12 mouse cellular contexts compared by ENCODE assay signal in the genomic region with DNA sequence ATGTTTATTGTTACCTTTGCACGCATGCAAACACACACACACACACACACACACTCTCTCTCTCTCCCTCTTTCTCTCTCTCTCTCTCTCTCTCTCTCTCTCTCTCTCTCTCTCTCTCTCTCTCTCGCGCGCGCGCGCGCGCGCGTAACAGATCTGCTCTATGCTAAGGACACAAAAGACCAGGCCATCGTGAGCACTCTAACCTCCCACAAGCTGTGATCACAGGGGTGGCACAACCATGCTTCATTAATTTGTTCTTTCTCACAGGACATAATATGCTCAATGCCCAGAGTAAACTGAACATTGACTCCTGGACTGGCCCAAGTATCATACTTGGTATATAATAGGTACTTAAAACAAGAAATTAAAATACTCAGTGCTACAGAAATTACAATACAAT. TPM values are rescaled to one million over a fixed set of nuclear protein-coding genes. Genes with fewer than 3 reads are reported as not detected.
DNase-seq lines count a peak whose midpoint lies in the region; ATAC-seq and TF ChIP-seq lines count a peak whose summit lies in the region.
"Had no signal": no experiment of that assay in that cellular context is flagged by ENCODE, and none has a peak within 500 bp of the region (broad histone marks: within the 10 kb centered on the region; RNA-seq: fewer than 3 reads in every experiment).

No protein-coding gene starts in this region.

- H3K9ac ChIP-seq in heart, embryonic 15.5 days, result no peak overlapping the region
- no peak overlapping the region for H3K9ac ChIP-seq in CH12.LX (ENCODE audit: insufficient read depth, low read depth)

- no peak for ATAC-seq in heart, embryonic 15.5 days (replicated peaks; ENCODE audit: insufficient number of reproducible peaks, insufficient read depth, low FRiP score, low read depth)

- H3K27me3 ChIP-seq in heart, embryonic 15.5 days, result no peaks in the 10 kb centered on the region
- no peaks in the 10 kb centered on the region for H3K27me3 ChIP-seq in CH12.LX (replicated peaks)
- H3K27me3 ChIP-seq in embryonic facial prominence, embryonic 10.5 days (replicated peaks; ENCODE audit: low read depth, poor library complexity, severe bottlenecking), result no peaks in the 10 kb centered on the region

- TF ChIP-seq CTCF in CH12.LX (conservative IDR thresholded peaks at IDR 0.05 in 1 of 2, IDR thresholded peaks at IDR 0.05 in 1 of 2; ENCODE audit: low read depth in 2 of 2, low read length in 2 of 2), result no peak

- no peaks in the 10 kb centered on the region for H3K9me3 ChIP-seq in heart, embryonic 15.5 days (replicated peaks)
- no peaks in the 10 kb centered on the region for H3K9me3 ChIP-seq in CH12.LX (replicated peaks; ENCODE audit: low read length)
- H3K9me3 ChIP-seq in embryonic facial prominence, embryonic 10.5 days, result no peaks in the 10 kb centered on the region

- no peak overlapping the region for H3K4me3 ChIP-seq in heart, embryonic 15.5 days
- no peak overlapping the region for H3K4me3 ChIP-seq in CH12.LX (replicated peaks in 1 of 3; ENCODE audit: low read depth in 2 of 3, low read length in 2 of 3, poor library complexity in 1 of 3)
- peak overlapping the region; percentile 92 for H3K4me3 ChIP-seq in embryonic facial prominence, embryonic 10.5 days

- no peak for TF ChIP-seq EP300 in CH12.LX (IDR thresholded peaks at IDR 0.05; ENCODE audit: low read length)

- WGBS in heart, embryonic 15.5 days, result 87% methylated on average over 11 of the region's 12 CpGs
- WGBS in embryonic facial prominence, embryonic 10.5 days, result 87% methylated on average over 11 of the region's 12 CpGs

- peaks cover 37% of the 10 kb centered on the region for H3K36me3 ChIP-seq in heart, embryonic 15.5 days
- H3K36me3 ChIP-seq in CH12.LX (replicated peaks in 1 of 2; ENCODE audit: control insufficient read depth in 1 of 2, insufficient read depth in 1 of 2, low read length in 1 of 2), result peaks cover 21 to 46% of the 10 kb centered on the region in 2 experiments
- H3K36me3 ChIP-seq in embryonic facial prominence, embryonic 10.5 days (replicated peaks), result peaks cover 57% of the 10 kb centered on the region

- no peak overlapping the region for H3K27ac ChIP-seq in heart, embryonic 15.5 days
- H3K27ac ChIP-seq in CH12.LX (ENCODE audit: insufficient read depth, low read depth), result no peak overlapping the region
- H3K27ac ChIP-seq in embryonic facial prominence, embryonic 10.5 days (replicated peaks), result no peak overlapping the region

- no peak for TF ChIP-seq POLR2A in CH12.LX (IDR thresholded peaks at IDR 0.05; ENCODE audit: low read depth, low read length)

- 0 out of 2 replicates have a peak overlapping the region, but pooled peaks have one; percentile 15 for H3K4me2 ChIP-seq in heart, embryonic 15.5 days
- H3K4me2 ChIP-seq in CH12.LX (ENCODE audit: insufficient read depth, low read depth, poor library complexity, severe bottlenecking), result peak overlapping the region; percentile 46; the same call in 1 of the 2 replicates

- dilution Hi-C loops in CH12.LX (cut with MboI; ENCODE audit: extremely low pct_ligation_motif_present, extremely low pct_unique_long_range_greater_than_20kb, low sequenced_read_pairs), result no loop called here

- peaks cover 32% of the 10 kb centered on the region for H3K4me1 ChIP-seq in heart, embryonic 15.5 days (replicated peaks)
- peaks cover 7 to 40% of the 10 kb centered on the region in 2 experiments for H3K4me1 ChIP-seq in CH12.LX (ENCODE audit: control insufficient read depth in 1 of 2, insufficient read depth in 2 of 2)
- H3K4me1 ChIP-seq in embryonic facial prominence, embryonic 10.5 days, result peaks cover 39% of the 10 kb centered on the region

- DNase-seq in heart, adult 8-10 months (ENCODE audit: low spot score), result no peak
- no peak for DNase-seq in CH12.LX (ENCODE audit: extremely low read depth)
- no peak for DNase-seq in embryonic facial prominence, embryonic 10.5 days (ENCODE audit: low spot score)
- peak; percentile 43 for DNase-seq in kidney, postnatal 14 days
- DNase-seq in adrenal gland, postnatal 14 days, result no peak
- no peak for DNase-seq in left cerebral cortex, postnatal 25 days (ENCODE audit: low spot score in 2 of 2)
- DNase-seq in left cerebral cortex, postnatal 4 days, result no peak
- DNase-seq: cerebellum, adult 9-11 months; layer of hippocampus, postnatal 36 days; spleen, adult 18-20 months; thymus, postnatal 4 days had no signal

- TF ChIP-seq RAD21 in CH12.LX (IDR thresholded peaks at IDR 0.05; ENCODE audit: low read depth, low read length), result no peak

- H3K79me2 ChIP-seq in CH12.LX (replicated peaks; ENCODE audit: control insufficient read depth, extremely low read depth, insufficient read depth, poor library complexity, severe bottlenecking), result peaks cover 16% of the 10 kb centered on the region

- intact Hi-C loops in left cerebral cortex, postnatal 25 days (cut with DNase I), result no loop called here
- intact Hi-C loops in left cerebral cortex, postnatal 4 days (cut with DNase I), result no loop called here

- in situ Hi-C loops in CH12.LX (cut with MboI; ENCODE audit: low pct_ligation_motif_present, low pct_unique_long_range_greater_than_20kb, low sequenced_read_pairs), result no loop called here

TF ChIP-seq in CH12.LX, 34 proteins besides CTCF, POLR2A, EP300 and RAD21:
- no peak for TF ChIP-seq E2F4 (IDR thresholded peaks at IDR 0.05; ENCODE audit: insufficient replicate concordance, low read depth, low read length)
- TF ChIP-seq KAT2A (IDR thresholded peaks at IDR 0.05; ENCODE audit: insufficient replicate concordance, low read length), result no peak
- no peak for TF ChIP-seq TCF12 (IDR thresholded peaks at IDR 0.05; ENCODE audit: low read depth, low read length)
- TF ChIP-seq MAX (IDR thresholded peaks at IDR 0.05; ENCODE audit: low read length), result no peak
- no peak for TF ChIP-seq IRF4 (IDR thresholded peaks at IDR 0.05; ENCODE audit: low read depth, low read length)
- no peak for TF ChIP-seq NELFE (IDR thresholded peaks at IDR 0.05; ENCODE audit: low read depth, low read length)
- TF ChIP-seq MAFK (IDR thresholded peaks at IDR 0.05; ENCODE audit: insufficient replicate concordance, low read length), result no peak
- no peak for TF ChIP-seq POLR2AphosphoS2 (IDR thresholded peaks at IDR 0.05; ENCODE audit: low read depth, low read length)
- no peak for TF ChIP-seq JUN (IDR thresholded peaks at IDR 0.05; ENCODE audit: insufficient read depth, low read depth, low read length)
- TF ChIP-seq USF1 (IDR thresholded peaks at IDR 0.05; ENCODE audit: low read depth, low read length), result no peak

RNA-seq across cellular contexts. Expression of a gene that starts 37.0 kb away (rescaled TPM):
- polyA plus RNA-seq in heart, embryonic 15.5 days (2015; fragmentation: Nextera tagmentation; extraction: Ambion mirVana), result 36.4 and 43.4 TPM in 2 replicates
- 10 to 100 TPM; 60.0 to 73.3 (median 64.3) TPM for total RNA-seq in heart, adult 8-10 months (2022)
- total RNA-seq in CH12.LX (2012; rRNA removed), result 93.6 and 111 TPM in 2 replicates
- 95.9 and 104 TPM in 2 replicates for total RNA-seq in CH12.LX (2014; rRNA removed)
- 90.7 and 105 TPM in 2 replicates for polyA plus RNA-seq in CH12.LX (2012; ENCODE audit: insufficient read length, low read depth)
- 78.0 and 79.7 TPM in 2 replicates for polyA plus RNA-seq in embryonic facial prominence, embryonic 10.5 days (2016; fragmentation: Nextera tagmentation; extraction: Ambion mirVana)
- 112 and 119 TPM in 2 replicates for total RNA-seq in adrenal gland, postnatal 14 days (2021)
- 10 to 100 TPM; 52.9 to 69.1 TPM for total RNA-seq in left cerebral cortex, postnatal 25 days (2021)
- total RNA-seq in left cerebral cortex, postnatal 4 days (2021), result 100 to 1,000 TPM in 1 of 2 experiments, 10 to 100 TPM in 1; 98.9 to 122 TPM
